In genomic region chr1:184060381-184060780, GRCm38 (mm10) we compare ENCODE assay signal across 8 mouse cellular contexts. TPM values are rescaled to one million over a fixed set of nuclear protein-coding genes. Genes with fewer than 3 reads are reported as not detected.
A peak's percentile ranks its signal among the peaks of the same experiment; 100 is the strongest.
DNase-seq lines count a peak whose midpoint lies in the region; ATAC-seq lines count a peak whose summit lies in the region.

No protein-coding gene starts in this region.

- H3K9me3 ChIP-seq in heart, embryonic 11.5 days (replicated peaks; ENCODE audit: control insufficient read depth, low read length) = no peaks in the 10 kb centered on the region
- H3K9me3 ChIP-seq in kidney, embryonic 15.5 days (replicated peaks) = no peaks in the 10 kb centered on the region

- H3K4me2 ChIP-seq in heart, embryonic 11.5 days = no peak overlapping the region
- no peak overlapping the region for H3K4me2 ChIP-seq in kidney, embryonic 15.5 days

- ATAC-seq in heart, embryonic 11.5 days (replicated peaks; ENCODE audit: insufficient number of reproducible peaks, low FRiP score, low TSS enrichment) = no peak
- ATAC-seq in kidney, embryonic 15.5 days (replicated peaks; ENCODE audit: low FRiP score) = peak; percentile 71

- WGBS in heart, embryonic 11.5 days (ENCODE audit: insufficient replicate concordance) = 63% methylated on average over 9 of the region's 9 CpGs
- whole genome bisulfite sequencing in kidney, embryonic 15.5 days = 64% methylated on average over 9 of the region's 9 CpGs

- no peak overlapping the region for H3K4me3 ChIP-seq in heart, embryonic 11.5 days (ENCODE audit: low read depth, low read length)
- no peak overlapping the region for H3K4me3 ChIP-seq in kidney, embryonic 15.5 days (replicated peaks)

- no peaks in the 10 kb centered on the region for H3K36me3 ChIP-seq in heart, embryonic 11.5 days (ENCODE audit: control insufficient read depth, insufficient read depth, low read length)
- no peaks in the 10 kb centered on the region for H3K36me3 ChIP-seq in kidney, embryonic 15.5 days

- peak; percentile 43 for DNase-seq in kidney, adult 11 months
- DNase-seq in kidney, adult 18-20 months = no peak
- peak; percentile 82 for DNase-seq in lung, postnatal 25 days (ENCODE audit: low spot score)
- no peak for DNase-seq in cerebellum, postnatal 10 days
- DNase-seq in right cerebral cortex, adult 18-20 months = no peak
- DNase-seq in adrenal gland, postnatal 36 days = no peak

- H3K27me3 ChIP-seq in heart, embryonic 11.5 days (ENCODE audit: control insufficient read depth, insufficient read depth, low read length) = no peaks in the 10 kb centered on the region
- no peaks in the 10 kb centered on the region for H3K27me3 ChIP-seq in kidney, embryonic 15.5 days

- peaks cover 20% of the 10 kb centered on the region for H3K4me1 ChIP-seq in heart, embryonic 11.5 days (ENCODE audit: control insufficient read depth, insufficient read depth, low read length)
- H3K4me1 ChIP-seq in kidney, embryonic 15.5 days = 0 out of 2 replicates have a peak, but pooled peaks cover 3% of the 10 kb centered on the region

- H3K27ac ChIP-seq in heart, embryonic 11.5 days (ENCODE audit: low read depth, low read length) = peak overlapping the region; percentile 7; the same call in 1 of the 2 replicates
- H3K27ac ChIP-seq in kidney, embryonic 15.5 days = peak overlapping the region; percentile 75; the same call in 1 of the 2 replicates

- no peak overlapping the region for H3K9ac ChIP-seq in heart, embryonic 11.5 days (ENCODE audit: low read depth, low read length)
- H3K9ac ChIP-seq in kidney, embryonic 15.5 days = no peak overlapping the region

RNA-seq across cellular contexts. Expression of gene 1700056E22Rik, which starts 26.3 kb away (rescaled TPM):
- 1.8 and 2.5 TPM in 2 replicates for polyA plus RNA-seq in heart, embryonic 11.5 days (2014; fragmentation: Nextera tagmentation; extraction: Ambion mirVana)
- polyA plus RNA-seq in kidney, embryonic 15.5 days (2015; fragmentation: Nextera tagmentation; extraction: Ambion mirVana) = 1.3 and 2.4 TPM in 2 replicates
- 1 to 10 TPM; 1.8 to 2.5 TPM for total RNA-seq in adrenal gland, postnatal 36 days (2021)

RNA-seq across cellular contexts. Expression of gene Dusp10, which starts 47.3 kb away (rescaled TPM):
- 14.4 and 14.8 TPM in 2 replicates for polyA plus RNA-seq in heart, embryonic 11.5 days (2014; fragmentation: Nextera tagmentation; extraction: Ambion mirVana)
- polyA plus RNA-seq in kidney, embryonic 15.5 days (2015; fragmentation: Nextera tagmentation; extraction: Ambion mirVana) = 5.8 and 6.3 TPM in 2 replicates
- total RNA-seq in adrenal gland, postnatal 36 days (2021) = 10 to 100 TPM in 1 of 2 experiments, 1 to 10 TPM in 1; 9.3 to 12.4 TPM

Comparison
In these comparisons a context has a peak if more than half of its experiments do, and no peak if none do; other contexts are left out.
1. DNase-seq: peak in kidney, adult 11 months (single experiment) and lung, postnatal 25 days (single experiment); none in kidney, adult 18-20 months (single experiment), cerebellum, postnatal 10 days (0 of 2), right cerebral cortex, adult 18-20 months (single experiment) and adrenal gland, postnatal 36 days (0 of 2).